Mouse (Mus musculus): ENCODE measurements around the gene Rpl3. TPM values are rescaled to one million over a fixed set of nuclear protein-coding genes. Genes with fewer than 3 reads are reported as not detected.

The Rpl3 gene
- polyA plus RNA-seq, 1 experiment from 2014 or later: 601 TPM

GRCm38 (mm10) chr15:80051092-80051761 is 40.4 kb downstream of the Rpl3 start:
- no peak overlapping the region for H3K9ac ChIP-seq
- ATAC-seq (ENCODE audit: insufficient number of reproducible peaks, low FRiP score): no peak
- WGBS: 78% methylated on average over 19 of the region's 19 CpGs

DNA sequence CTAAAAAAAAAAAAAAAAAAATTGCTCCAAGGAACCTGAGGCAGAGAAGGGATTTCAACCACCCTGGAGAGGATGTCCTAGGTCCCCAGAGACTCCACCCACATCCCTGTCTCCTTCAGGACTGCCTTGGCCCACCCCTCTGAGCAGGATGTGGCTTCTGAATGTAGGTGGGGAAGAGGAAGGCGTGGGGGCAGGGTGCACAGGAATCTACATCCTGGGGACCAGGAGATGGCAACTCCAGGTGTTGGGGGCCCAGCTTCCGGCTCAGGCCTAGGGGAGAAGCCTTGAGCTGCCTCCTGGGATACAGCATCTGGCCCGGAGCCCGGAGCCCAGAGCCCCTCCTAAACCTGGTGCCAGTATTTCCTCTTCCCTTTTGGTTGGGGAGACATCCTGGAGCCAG is 41.6 kb downstream of the Rpl3 start:
- ATAC-seq (ENCODE audit: insufficient number of reproducible peaks, low FRiP score): no peak
- Histone ChIP-seq H3K36me3 (no peaks in the 10 kb centered on the region), H3K27me3 (replicated peaks) (no peaks in the 10 kb centered on the region), H3K4me3 (no peak overlapping the region), H3K27ac (ENCODE audit: poor library complexity, severe bottlenecking) (no peak overlapping the region), H3K4me1 (replicated peaks) (peaks cover 53% of the 10 kb centered on the region), H3K9ac (no peak overlapping the region), H3K4me2 (no peak overlapping the region), H3K9me3 (replicated peaks) (peaks cover 5% of the 10 kb centered on the region; the same call in 1 of the 2 replicates)
- 53% methylated on average over 4 of the region's 4 CpGs for WGBS

More at GRCm38 (mm10) chr15:80051092-80051761, 40.4 kb downstream of the Rpl3 start:
- Histone ChIP-seq H3K4me2 (no peak overlapping the region), H3K4me3 (no peak overlapping the region), H3K4me1 (replicated peaks) (peaks cover 53% of the 10 kb centered on the region), H3K27ac (ENCODE audit: poor library complexity, severe bottlenecking) (no peak overlapping the region), H3K36me3 (no peaks in the 10 kb centered on the region), H3K27me3 (replicated peaks) (no peaks in the 10 kb centered on the region), H3K9me3 (replicated peaks) (no peaks in the 10 kb centered on the region)

DNA sequence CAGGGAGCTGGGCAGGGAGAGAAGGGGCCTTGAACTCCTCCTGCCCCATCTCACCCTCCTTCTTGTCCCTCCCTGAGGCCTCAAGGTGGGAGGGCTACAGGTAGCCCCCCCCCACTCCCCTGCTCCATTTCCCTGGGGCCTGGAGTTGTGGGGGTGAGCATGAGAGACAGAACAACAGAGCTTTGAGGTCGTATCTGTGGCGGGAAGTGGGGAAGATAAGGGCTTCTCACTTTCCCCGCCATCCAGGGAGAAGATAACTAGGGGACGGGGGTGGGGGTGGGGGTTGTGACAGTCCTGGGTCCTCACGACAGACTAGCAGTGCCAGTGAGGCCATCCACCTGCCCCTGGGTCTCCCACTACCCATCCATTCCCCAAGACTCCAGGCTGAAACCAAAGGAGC is 43.7 kb downstream of the Rpl3 start:
- no peak for ATAC-seq (ENCODE audit: insufficient number of reproducible peaks, low FRiP score)
- WGBS: 0% methylated on average over 5 of the region's 5 CpGs
- Histone ChIP-seq H3K9ac (0 out of 2 replicates have a peak overlapping the region, but pooled peaks have one; percentile 28), H3K9me3 (replicated peaks) (peaks cover 5% of the 10 kb centered on the region; the same call in 1 of the 2 replicates), H3K27me3 (replicated peaks) (no peaks in the 10 kb centered on the region), H3K27ac (ENCODE audit: poor library complexity, severe bottlenecking) (no peak overlapping the region), H3K36me3 (no peaks in the 10 kb centered on the region), H3K4me3 (no peak overlapping the region), H3K4me2 (0 out of 2 replicates have a peak overlapping the region, but pooled peaks have one; percentile 0), H3K4me1 (replicated peaks) (peaks cover 35% of the 10 kb centered on the region)

GRCm38 (mm10) chr15:80047242-80047641 is 44.4 kb downstream of the Rpl3 start:
- 65% methylated on average over 2 of the region's 2 CpGs for WGBS
- no peak overlapping the region for H3K4me3 ChIP-seq
- no peak overlapping the region for H3K9ac ChIP-seq
- peaks cover 5% of the 10 kb centered on the region; the same call in 1 of the 2 replicates for H3K9me3 ChIP-seq (replicated peaks)
- H3K27ac ChIP-seq (ENCODE audit: poor library complexity, severe bottlenecking): no peak overlapping the region
- H3K27me3 ChIP-seq (replicated peaks): no peaks in the 10 kb centered on the region
- H3K36me3 ChIP-seq: no peaks in the 10 kb centered on the region
- no peak overlapping the region for H3K4me2 ChIP-seq
- no peak for ATAC-seq (ENCODE audit: insufficient number of reproducible peaks, low FRiP score)
- H3K4me1 ChIP-seq (replicated peaks): peaks cover 32% of the 10 kb centered on the region

- Histone ChIP-seq H3K9me3 (replicated peaks) (peaks cover 5% of the 10 kb centered on the region; the same call in 1 of the 2 replicates), H3K36me3 (no peaks in the 10 kb centered on the region), H3K27ac (ENCODE audit: poor library complexity, severe bottlenecking) (no peak overlapping the region), H3K4me3 (no peak overlapping the region), H3K9ac (no peak overlapping the region), H3K27me3 (replicated peaks) (no peaks in the 10 kb centered on the region), H3K4me1 (replicated peaks) (peaks cover 25% of the 10 kb centered on the region), H3K4me2 (no peak overlapping the region)
- WGBS: 94% methylated on average over 2 of the region's 2 CpGs
- ATAC-seq (ENCODE audit: insufficient number of reproducible peaks, low FRiP score): no peak
These were observed 45.9 kb downstream of the Rpl3 start for GRCm38 (mm10) chr15:80045749-80046148.

DNA sequence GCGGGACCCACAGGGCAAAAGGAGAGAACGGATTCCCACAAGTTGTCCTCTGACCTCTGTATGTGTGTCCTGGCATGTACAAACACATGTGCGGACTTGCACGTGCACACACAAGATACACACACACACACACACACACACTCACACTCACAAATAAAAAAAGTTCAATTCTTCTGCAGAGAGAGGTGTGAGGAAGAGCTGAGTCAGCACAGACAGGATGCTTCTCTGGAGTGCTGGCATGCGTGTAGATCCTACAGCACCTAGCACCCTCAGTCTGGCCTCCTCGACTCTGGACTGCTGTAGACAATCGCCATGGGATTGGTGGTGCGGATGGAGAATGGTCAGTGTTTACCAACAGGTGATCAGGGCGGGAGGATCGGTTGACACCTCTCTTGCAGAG is 47.4 kb downstream of the Rpl3 start:
- H3K9me3 ChIP-seq (replicated peaks): peaks cover 5% of the 10 kb centered on the region; the same call in 1 of the 2 replicates
- H3K4me1 ChIP-seq (replicated peaks): peaks cover 20% of the 10 kb centered on the region
- no peak overlapping the region for H3K4me2 ChIP-seq
- H3K27me3 ChIP-seq (replicated peaks): no peaks in the 10 kb centered on the region
- 83% methylated on average over 10 of the region's 10 CpGs for WGBS
- no peak for ATAC-seq (ENCODE audit: insufficient number of reproducible peaks, low FRiP score)
- no peak overlapping the region for H3K27ac ChIP-seq (ENCODE audit: poor library complexity, severe bottlenecking)
- no peak overlapping the region for H3K4me3 ChIP-seq
- no peaks in the 10 kb centered on the region for H3K36me3 ChIP-seq
- H3K9ac ChIP-seq: no peak overlapping the region

GRCm38 (mm10) chr15:80042152-80042551 is 49.5 kb downstream of the Rpl3 start:
- ATAC-seq (ENCODE audit: insufficient number of reproducible peaks, low FRiP score): no peak
- 69% methylated on average over 4 of the region's 4 CpGs for WGBS
- Histone ChIP-seq H3K4me1 (replicated peaks) (peaks cover 4% of the 10 kb centered on the region), H3K9ac (no peak overlapping the region), H3K9me3 (replicated peaks) (peaks cover 10% of the 10 kb centered on the region), H3K36me3 (no peaks in the 10 kb centered on the region), H3K27ac (ENCODE audit: poor library complexity, severe bottlenecking) (no peak overlapping the region), H3K4me3 (no peak overlapping the region), H3K27me3 (replicated peaks) (no peaks in the 10 kb centered on the region), H3K4me2 (no peak overlapping the region)

DNA sequence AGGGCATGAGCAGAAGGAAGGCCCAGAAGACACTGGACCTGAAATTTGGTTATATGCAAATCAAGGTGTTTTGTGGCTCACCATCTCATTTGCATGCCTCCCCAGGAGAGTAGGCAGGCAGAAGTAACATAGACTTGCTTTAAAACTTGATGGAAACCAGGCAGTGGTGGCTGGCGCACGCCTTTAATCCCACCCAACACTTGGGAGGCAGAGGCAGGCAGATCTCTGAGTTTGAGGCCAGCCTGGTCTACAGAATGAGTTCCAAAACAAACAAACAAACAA is 53.6 kb downstream of the Rpl3 start:
- no peak for ATAC-seq (ENCODE audit: insufficient number of reproducible peaks, low FRiP score)
- Histone ChIP-seq H3K27ac (ENCODE audit: poor library complexity, severe bottlenecking) (no peak overlapping the region), H3K4me2 (no peak overlapping the region), H3K4me3 (no peak overlapping the region), H3K27me3 (replicated peaks) (no peaks in the 10 kb centered on the region), H3K36me3 (no peaks in the 10 kb centered on the region), H3K4me1 (replicated peaks) (peaks cover 11% of the 10 kb centered on the region; the same call in 1 of the 2 replicates), H3K9ac (no peak overlapping the region), H3K9me3 (replicated peaks) (peaks cover 5% of the 10 kb centered on the region)
- WGBS: 98% methylated on average over 2 of the region's 2 CpGs

DNA sequence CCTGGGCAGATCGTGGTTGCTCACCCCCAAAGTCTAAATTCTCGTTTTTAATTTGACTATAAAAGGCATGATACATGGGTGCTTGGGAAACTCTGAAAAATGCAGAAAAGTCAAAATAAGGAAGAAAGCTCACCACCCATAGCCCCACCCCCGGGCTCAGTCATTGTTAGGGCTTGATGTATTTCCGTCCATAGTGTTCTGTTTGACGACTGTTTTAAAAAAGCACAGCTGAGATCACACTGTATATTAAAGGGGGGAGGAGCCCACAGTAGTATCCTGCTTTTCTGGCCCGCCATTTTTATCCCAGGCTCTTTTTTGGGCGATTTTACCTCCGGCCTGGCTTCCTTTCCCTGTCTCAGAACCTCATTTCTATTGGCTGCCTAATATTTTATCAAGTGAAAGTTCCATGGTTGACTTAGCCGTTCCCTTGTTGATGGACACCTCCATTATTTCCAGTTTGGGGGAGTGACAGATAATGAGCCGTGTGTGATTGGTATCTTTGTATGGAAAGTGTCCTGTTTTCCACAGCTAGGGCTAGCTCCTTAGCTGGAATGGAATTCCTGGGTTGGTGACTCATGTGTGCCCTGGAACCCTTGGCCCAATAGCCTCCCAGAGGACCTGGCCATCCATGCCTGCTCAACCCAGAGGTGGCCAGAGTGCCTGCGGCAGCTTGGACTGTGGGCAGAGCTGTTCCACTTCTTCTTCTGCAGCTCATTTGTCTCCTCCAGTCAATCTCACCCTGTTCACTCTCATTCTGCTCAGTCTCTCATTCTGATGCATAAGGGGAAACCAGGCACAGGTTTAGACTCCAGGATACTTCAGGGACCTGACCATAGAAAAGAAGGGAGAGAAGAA is 54.2 kb downstream of the Rpl3 start:
- H3K27me3 ChIP-seq (replicated peaks): no peaks in the 10 kb centered on the region
- no peak for ATAC-seq (ENCODE audit: insufficient number of reproducible peaks, low FRiP score)
- no peak overlapping the region for H3K4me3 ChIP-seq
- H3K9me3 ChIP-seq (replicated peaks): peaks cover 5% of the 10 kb centered on the region
- H3K36me3 ChIP-seq: no peaks in the 10 kb centered on the region
- H3K4me2 ChIP-seq: no peak overlapping the region
- H3K4me1 ChIP-seq (replicated peaks): peaks cover 11% of the 10 kb centered on the region; the same call in 1 of the 2 replicates
- H3K27ac ChIP-seq (ENCODE audit: poor library complexity, severe bottlenecking): no peak overlapping the region
- no peak overlapping the region for H3K9ac ChIP-seq
- 65% methylated on average over 11 of the region's 11 CpGs for WGBS

GRCm38 (mm10) chr15:80035341-80035885 is 56.3 kb downstream of the Rpl3 start:
- Histone ChIP-seq H3K4me2 (no peak overlapping the region), H3K36me3 (no peaks in the 10 kb centered on the region), H3K27ac (ENCODE audit: poor library complexity, severe bottlenecking) (no peak overlapping the region), H3K9ac (no peak overlapping the region), H3K4me1 (replicated peaks) (peaks cover 11% of the 10 kb centered on the region; the same call in 1 of the 2 replicates), H3K4me3 (no peak overlapping the region), H3K27me3 (replicated peaks) (no peaks in the 10 kb centered on the region), H3K9me3 (replicated peaks) (peaks cover 12% of the 10 kb centered on the region)
- no peak for ATAC-seq (ENCODE audit: insufficient number of reproducible peaks, low FRiP score)
- WGBS: 80% methylated on average over 6 of the region's 6 CpGs

DNA sequence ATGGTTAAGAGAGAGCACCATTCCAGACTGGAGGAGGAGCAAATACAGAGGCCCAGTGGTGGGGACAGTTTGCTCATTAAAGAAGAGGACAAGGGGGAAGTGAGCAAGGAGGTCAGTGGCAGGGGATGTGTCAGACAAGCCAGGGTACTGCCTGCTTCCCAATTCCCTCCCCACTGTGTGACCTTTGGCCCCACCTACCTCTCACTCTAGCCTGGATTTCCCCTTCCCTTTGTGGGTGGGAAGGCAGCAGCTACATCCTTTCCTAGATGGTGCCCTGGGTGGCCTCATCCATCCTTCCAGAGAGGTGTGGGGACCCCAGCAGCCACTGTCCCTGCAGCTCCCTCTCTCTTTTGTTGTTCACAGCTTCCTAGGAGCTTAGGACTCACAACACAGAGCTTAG is 56.8 kb downstream of the Rpl3 start:
- H3K27ac ChIP-seq (ENCODE audit: poor library complexity, severe bottlenecking): no peak overlapping the region
- no peak for ATAC-seq (ENCODE audit: insufficient number of reproducible peaks, low FRiP score)
- H3K9ac ChIP-seq: no peak overlapping the region
- H3K4me3 ChIP-seq: no peak overlapping the region
- peaks cover 12% of the 10 kb centered on the region for H3K9me3 ChIP-seq (replicated peaks)
- H3K4me1 ChIP-seq (replicated peaks): peaks cover 11% of the 10 kb centered on the region; the same call in 1 of the 2 replicates
- no peak overlapping the region for H3K4me2 ChIP-seq
- no peaks in the 10 kb centered on the region for H3K36me3 ChIP-seq
- H3K27me3 ChIP-seq (replicated peaks): no peaks in the 10 kb centered on the region

All from heart, embryonic 12.5 days (tissue).